Mouse (Mus musculus) left cerebral cortex, postnatal 14 days (tissue): Measurements from ENCODE around the gene Nutm1. TPM values are rescaled to one million over a fixed set of nuclear protein-coding genes. Genes with fewer than 3 reads are reported as not detected.
A peak's percentile ranks its signal among the peaks of the same experiment; 100 is the strongest.

Source experiments
- DNase-seq, 2 experiments: peaks; one replicate each; pipeline ENCODE4 v3.0.0; 2021 to 2022; ENCODE audit warnings: low spot score in 2 of 2, mixed read lengths in 1 of 2
- intact Hi-C: fragments of 180-260 bp; cut with DNase I; formaldehyde crosslinking; loops from one replicate; pipeline ENCODE4 v1.15.1; 2025
- total RNA-seq, 2 experiments: library from RNA; stranded (reverse); gene quantifications; 2 replicates each; pipeline ENCODE4 v1.2.3; 2021

Gene Nutm1
- total RNA-seq, 2 experiments from 2014 or later: not detected

DNA sequence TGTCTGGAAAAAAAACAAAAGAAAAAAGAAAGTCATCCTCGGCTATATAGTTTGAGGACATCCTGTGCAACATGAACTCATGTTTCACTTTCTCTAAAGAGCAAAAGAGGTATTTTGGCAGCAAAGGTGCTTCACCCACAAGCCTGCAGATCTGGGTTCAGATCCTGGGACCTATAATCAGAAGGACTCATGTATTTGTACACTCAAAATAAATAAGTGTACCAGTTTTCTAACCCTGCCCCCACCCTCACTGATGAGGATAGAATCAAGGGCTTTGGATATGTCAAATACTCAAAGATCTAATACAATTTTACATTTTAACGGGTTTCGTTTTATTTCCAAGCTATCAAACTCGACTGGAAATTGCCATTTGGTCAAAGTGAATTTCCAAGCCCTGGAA, 5.3 kb upstream of the Nutm1 start:
- intact Hi-C loops: loop anchor here (10.0 kb wide), 2 partner anchors 70 to 190 kb away; partner anchors contain the start of gene Emc7

DNA sequence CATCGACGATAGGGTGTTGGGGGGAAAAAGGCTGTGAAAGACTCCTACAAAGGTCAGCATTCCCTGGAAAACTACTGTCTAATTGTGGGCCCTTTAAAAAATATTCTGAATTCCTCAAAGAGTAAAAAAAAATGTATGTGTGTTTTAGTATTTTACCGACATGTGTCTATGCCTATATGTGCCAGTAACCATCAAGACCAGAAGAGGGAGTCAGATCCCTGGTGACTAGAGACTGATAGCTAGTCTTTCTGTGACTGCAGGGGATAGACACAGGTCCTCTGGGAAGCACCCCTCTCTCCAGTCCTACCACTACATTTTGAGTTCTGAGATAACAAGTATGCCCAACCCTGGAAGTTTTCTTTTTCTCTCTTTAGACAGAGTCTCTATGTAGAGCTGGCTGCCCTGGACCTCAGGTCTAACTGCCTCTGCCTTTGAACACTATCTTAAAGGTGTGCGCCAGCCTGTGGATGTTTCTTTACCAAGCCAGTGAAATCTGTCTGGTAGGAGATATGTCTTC, 3.7 kb upstream of the Nutm1 start:
- peak in 1 of 2 experiments; percentile 65 for DNase-seq
- intact Hi-C loops: loop anchor here (10.0 kb wide), 2 partner anchors 72 to 192 kb away; partner anchors contain the start of gene Emc7

More for the DNA sequence above, 5.3 kb upstream of the Nutm1 start:
- DNase-seq: no peak

DNA sequence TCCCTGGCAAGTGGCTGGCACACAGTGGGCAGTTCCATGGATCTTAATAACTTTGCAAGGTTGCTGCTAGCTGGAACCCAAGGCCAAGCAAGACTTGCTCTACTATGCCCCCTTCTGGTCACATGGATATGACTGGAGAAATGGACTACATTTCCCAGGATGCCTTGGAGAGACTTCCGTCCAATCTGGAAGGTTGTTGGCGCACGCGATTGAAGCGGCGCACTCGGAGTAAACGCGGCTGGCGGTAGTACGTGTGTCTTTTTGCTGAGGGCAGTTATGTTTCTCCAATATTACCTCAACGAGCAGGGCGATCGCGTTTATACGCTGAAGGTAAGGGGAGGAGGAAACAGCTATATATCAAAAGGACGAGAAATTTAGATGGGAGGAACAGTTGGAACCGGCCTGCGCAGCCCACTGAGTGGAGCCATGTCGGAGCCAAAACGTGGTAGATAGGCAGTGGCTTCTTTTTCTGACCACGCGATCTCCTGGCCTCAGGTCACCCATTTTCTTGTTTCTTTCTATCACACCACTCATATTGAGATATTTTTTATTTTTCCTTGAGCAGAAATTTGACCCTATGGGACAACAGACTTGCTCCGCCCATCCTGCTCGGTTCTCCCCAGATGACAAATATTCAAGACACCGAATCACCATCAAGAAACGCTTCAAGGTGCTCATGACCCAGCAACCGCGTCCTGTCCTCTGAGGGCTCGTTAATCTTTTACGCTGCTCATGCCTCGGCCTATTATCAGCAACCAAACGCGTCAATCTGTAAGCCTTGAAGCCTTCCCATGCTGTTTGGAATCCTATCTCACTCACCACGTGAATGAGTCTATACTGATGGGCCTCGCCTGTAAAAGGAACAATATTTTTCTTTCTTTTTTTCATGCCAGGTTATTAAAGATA, 2.9 kb upstream of the Nutm1 start, which contains the start of gene Nop10:
Gene Nop10 (plus strand): TSS at position 179 of the 906 bp plus-strand sequence.
- DNase-seq: peak; percentile 91 to 94
- intact Hi-C loops: loop anchor here (10.0 kb wide), 2 partner anchors 73 to 193 kb away; partner anchors contain the start of gene Emc7

DNA sequence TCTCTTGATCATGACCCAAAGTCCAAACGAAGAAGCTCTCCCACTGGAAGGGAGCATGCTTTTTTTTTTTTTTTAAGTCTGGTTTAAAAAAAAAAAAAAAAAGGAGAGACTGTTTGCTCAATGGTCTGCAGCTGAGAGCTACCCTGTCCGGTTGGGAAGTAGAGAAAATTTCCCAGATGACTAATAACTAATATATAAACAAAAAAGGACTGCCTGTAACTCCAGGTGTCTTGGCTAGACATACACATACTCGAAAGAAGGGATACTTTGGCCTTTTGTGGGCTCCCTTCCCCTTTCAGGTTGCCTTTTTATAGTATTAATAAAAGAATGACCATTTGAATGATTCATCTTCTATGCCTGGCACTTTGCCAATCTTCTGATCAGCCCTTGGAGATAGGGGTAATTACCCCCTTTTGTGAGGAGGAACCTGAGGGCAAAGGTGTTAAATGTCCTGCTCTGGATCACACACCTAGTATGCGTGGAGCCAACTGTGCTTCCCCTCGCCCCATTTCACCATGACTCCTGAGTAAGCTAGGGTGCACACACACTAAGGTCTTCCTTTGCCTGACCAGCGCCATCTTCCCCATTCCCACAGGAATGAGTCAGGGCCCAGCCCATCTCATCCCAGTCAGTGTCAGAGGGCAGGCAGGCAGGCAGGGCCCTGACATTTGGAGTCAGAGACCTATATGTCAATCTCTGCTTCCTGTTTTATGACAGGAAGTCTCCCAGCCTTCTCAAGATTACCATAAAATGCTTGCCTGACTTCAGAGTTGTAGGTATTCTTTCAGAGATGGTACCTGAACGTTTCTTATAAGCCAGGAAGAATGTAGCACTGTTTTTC, 4.2 kb downstream of the Nutm1 start:
- intact Hi-C loops: no loop called here
- no peak for DNase-seq

DNA sequence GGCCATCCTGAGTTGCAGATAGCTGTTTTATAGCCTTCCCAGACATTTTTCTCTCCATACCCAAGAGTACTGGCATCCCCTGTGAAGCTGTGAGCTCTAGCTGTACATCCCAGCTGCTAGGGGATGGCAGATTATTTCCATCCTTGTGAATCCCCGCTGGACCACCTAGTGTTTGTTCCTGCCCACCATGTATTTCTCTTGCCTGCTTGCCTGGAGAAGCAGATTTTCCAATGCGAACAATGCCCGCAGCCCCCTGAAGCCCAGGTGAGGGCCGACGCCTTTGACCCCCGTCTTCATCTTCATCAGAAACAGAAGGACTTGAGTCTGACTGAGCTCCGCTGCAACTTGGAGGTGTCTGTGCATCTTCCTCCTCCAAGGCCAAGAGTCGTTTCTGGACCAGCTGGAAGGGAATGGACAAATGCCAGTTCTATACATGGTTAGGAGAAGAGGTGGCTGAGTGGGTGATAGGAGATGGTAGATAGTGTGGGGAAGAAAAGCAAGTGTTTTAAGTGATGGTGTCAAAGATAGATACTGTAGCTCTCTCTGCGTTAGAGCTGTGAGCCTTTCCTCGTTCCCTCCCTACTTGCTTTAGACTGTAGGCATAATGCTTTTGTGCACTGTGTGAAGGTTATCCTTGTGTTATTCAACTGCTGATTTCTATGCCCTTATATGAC, 9.2 kb downstream of the Nutm1 start:
- intact Hi-C loops: no loop called here
- peak in 1 of 2 experiments; percentile 61 for DNase-seq

DNA sequence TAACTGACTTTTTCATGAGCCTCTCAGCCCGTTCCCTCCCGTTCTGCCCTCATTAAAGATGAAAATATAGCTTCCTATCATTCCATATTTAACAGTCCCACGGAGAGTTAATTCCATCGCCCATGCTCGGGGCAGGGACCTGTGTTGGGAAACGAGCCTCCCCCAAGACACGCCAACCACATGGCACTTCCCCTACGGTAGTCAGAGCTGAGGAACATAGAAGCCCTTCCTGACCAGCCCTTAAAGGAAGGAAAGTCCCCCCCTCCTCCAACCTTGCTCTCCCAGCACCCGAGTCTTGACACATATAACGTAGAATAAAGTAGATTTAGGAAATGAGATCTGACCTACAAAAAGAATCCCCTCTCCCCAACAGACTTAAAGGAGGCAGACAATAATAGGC, 11.8 kb downstream of the Nutm1 start:
- intact Hi-C loops: no loop called here
- DNase-seq: no peak

DNA sequence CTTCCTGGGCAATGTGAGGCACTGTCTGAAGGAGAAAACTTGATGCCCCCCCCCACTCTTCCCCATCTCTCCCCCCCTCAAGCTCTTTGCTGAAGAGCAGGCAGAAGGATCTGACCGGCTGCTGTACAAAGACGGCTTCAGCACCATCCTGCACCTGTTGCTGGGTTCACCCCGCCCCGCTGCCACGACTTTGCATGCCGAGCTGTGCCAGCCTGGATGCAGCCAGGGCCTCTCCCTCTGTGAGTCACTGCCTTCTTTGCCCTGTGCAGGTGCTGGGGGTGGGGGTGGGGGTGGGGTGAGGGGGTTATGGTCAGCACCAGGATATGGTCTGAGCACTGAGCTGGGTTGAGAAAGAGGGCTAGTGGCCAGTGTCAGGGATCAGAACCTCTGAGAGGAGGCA, 12.9 kb downstream of the Nutm1 start:
- DNase-seq: no peak
- intact Hi-C loops: no loop called here

DNA sequence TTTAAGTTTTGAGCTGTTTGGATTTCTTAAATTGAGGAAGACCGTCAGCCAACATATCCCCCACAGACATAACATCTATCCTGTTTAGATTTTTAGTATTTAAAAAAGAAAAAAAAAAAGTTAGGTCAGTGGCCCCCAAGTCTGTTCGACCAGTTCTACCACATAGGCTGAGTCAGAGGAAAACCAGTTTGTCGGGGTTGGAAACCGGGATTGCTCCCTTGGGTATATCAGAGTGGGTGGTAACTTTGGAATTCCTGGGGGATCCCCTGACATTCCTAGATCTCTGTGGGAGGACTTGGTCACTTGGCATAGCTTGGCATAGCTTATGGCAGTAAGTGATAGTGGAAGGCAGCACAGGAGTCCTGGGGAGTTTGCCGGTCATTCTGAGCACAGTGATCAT, 13.8 kb downstream of the Nutm1 start:
- DNase-seq: no peak
- intact Hi-C loops: no loop called here

DNA sequence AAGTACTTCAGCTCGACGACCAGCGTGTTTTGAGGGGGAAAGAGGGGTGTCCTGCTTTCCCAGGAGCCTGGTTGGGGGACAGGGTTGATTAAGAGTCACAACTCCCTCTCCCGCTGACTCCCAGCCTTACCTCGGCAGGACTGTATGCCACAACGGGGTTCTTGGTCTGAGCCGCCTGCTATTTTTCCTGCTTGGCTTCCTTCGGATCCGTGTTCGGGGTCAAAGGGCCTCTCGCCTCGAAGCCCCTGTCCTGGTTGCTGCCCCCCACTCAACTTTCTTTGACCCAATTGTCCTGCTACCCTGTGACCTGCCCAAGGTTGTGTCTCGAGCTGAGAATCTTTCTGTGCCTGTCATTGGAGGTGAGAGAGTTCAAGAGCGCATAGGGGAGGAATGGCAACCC, 17.3 kb downstream of the Nutm1 start:
- no peak for DNase-seq
- intact Hi-C loops: no loop called here

DNA sequence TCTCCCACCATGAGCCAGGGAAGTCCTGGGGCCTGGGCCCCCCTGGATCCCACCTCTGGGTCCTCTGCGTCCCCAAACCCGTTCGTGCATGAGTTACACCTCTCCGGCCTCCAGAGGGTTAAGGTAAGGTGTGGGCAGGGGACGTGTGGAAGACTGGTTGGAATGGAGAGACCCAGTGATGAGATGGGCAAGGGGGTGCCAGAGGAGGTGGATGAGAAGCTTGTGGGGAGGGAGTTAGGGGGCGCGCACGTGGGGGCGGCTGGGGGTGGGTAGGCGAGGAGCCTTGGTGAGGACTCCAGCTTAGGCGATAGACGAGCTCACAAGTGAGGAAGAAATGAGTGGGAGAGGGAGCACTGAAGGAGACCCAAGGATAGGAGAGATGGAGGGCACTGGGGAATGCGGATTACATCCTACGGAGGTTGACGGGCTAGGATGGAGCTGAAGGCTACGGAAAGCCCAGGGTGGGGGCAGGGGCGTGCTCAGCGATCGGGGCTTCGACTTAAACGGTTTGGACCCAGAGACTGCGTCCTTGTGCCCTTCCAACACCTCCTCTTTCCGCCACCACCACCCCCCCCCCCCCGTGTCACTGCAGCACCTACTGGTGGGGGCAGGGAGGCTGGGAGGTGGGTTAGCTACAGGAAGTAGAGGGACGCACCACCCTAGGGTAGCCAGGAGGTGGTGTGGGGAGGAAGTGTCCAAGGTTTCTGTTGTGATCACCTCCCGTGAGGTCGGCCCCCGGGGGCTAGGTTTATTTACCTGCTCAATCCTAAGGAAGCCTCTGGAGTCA, 19.0 kb downstream of the Nutm1 start:
- intact Hi-C loops: no loop called here
- DNase-seq: peak; percentile 49 to 67

DNA sequence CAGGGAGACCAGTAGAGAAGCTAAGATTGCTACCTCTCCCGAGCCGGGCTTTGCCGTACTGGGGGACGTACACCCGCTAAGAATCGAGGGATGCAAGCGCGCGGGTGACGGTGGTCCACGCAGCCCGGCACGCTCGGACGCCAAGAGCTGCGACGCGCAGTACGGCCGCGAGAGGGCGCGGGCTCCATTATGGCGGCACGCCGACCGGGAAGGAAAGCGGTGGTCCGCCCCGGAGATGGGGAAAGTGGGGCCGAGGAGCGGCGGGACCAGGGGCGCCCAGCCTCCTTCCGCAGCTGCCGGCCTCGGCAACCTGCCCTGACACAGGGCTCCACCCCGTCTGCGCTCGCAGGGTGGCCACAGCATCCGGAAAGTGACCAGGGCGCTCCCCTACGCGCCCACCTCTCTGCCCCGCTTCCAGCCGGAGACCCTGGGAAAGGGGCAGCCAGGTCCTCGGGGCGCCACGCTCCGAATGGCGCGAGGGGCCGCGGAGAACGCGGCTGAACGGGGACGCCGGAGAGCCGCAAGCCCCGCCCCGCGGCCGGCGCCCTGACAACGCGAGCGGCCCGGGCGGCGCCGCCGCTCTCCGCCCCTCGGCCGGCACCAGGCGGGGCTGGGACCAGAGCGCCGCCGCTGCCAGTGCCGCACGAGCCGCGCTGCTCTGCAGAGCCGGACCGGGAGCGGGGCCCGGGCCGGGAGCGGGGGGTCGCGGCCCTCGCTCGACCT, 19.7 kb downstream of the Nutm1 start, which contains the start of gene Lpcat4:
Gene Lpcat4 (plus strand): TSS at position 257 of the 723 bp plus-strand sequence.
- peak; percentile 93 to 94 for DNase-seq
- intact Hi-C loops: no loop called here

DNA sequence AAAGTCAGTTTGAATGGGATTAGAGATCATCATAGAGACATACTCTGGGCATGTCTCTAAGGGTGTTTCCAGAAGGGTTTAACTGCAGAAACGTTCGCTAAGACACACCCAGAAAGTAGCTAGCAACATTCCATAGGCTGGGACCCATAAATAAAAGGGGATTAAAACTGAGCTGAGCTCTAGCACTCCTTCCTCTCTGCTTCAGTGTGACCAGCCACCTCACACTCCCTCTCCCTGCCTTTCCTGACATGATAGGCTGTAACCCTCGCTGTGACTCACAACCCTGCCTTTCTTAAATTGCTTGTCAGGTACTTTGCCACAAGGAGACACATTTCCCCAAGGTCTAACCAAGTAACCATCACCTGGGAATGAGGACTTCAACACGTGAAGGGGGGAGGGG, 21.1 kb downstream of the Nutm1 start:
- intact Hi-C loops: no loop called here
- DNase-seq: no peak

DNA sequence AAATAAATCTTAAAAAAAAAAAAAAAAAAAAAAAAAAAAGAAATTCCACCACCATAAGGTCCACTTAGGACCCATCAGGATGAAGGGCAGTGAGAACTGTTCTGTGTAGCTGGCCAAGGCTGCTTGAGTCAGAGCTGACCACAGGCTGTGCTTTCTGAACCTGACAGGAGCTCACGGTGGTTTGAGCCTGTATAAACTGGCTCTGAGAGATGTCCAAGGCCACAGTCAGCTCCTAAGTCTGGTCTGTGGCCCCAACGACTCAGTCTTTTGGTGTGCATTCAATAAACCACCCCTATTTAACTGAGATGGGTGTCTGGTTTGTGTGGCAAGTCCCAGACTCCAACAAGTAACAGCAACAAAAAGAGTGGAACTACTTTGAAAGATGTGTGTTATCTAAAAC, 22.5 kb downstream of the Nutm1 start:
- intact Hi-C loops: no loop called here
- DNase-seq: no peak

DNA sequence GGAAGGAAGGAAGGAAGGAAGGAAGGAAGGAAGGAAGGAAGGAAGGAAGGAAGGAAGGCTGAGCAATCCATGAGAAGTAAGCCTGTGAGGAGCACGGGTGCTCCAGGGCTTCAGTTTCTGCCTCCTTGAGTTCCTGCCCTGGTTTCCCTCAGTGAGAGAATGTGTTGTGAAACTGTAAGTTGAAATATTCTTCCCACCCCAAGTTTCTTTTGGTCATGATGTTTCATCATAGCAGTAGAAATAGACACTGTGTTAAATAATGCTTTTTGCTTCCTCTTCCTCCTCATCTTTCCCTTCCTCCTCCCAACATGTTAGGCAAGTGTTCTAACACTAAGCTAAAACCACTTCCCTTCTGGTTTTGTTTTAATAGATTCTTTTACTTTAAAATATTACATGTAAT, 26.5 kb downstream of the Nutm1 start:
- intact Hi-C loops: no loop called here
- no peak for DNase-seq

DNA sequence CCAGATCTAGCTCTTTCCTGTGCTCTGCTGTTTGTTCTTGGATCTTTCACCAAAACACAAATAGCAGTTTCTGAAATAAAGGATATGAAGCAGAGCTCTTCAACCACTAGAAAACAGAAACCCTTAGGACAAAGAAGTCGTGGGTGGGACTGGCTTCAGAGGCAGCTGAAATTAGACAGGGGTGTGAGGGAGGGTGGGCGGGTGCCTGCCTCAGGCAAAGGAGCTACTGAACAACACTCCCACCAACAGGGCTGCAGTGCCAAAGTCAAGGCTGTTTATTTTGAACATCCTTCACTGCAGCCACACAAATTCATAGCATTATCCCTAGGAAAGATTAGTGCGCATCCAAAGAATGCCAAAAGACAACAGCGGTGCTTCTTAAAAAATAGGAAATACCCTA, 34.7 kb downstream of the Nutm1 start:
- intact Hi-C loops: no loop called here

DNA sequence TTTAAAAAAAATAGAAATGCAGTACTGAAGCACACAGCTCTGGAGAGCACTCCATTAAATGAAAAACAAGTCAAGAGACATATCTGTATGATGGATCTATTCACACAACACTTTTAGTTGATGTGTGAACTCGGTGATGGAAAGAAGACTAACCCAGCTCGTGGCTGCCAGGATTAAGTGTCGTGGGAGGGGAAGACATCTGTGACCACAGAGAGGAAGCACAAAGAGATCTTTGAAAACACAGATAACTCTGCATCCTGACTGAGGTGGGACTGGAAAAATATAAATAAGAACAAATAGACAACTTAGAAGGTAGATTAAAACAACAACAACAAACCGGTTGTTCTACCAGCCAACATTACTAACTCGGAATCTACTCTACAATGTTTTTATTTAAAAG, 36.5 kb downstream of the Nutm1 start:
- intact Hi-C loops: no loop called here
- DNase-seq: no peak

More for the DNA sequence above, 34.7 kb downstream of the Nutm1 start:
- peak in 1 of 2 experiments; percentile 53 for DNase-seq

DNA sequence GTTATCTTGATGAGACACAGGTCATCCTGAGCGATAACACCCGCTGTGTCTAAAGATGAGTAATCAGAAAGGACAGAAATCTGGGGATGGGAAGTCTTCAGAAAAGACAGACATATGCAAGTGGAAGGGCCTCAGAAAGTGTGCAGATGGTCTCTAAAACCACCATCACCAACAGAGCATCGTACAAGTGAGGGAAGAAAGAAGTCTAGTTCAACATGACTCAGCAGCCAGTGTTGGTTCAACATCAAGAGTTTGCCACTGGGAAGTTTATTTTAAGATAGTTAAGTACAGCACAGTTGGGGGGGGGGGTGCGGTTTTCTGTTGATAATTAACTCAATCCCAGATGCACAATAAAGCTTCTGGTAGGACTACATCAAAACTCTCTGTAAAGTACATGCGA, 38.2 kb downstream of the Nutm1 start:
- DNase-seq: no peak
- intact Hi-C loops: no loop called here

DNA sequence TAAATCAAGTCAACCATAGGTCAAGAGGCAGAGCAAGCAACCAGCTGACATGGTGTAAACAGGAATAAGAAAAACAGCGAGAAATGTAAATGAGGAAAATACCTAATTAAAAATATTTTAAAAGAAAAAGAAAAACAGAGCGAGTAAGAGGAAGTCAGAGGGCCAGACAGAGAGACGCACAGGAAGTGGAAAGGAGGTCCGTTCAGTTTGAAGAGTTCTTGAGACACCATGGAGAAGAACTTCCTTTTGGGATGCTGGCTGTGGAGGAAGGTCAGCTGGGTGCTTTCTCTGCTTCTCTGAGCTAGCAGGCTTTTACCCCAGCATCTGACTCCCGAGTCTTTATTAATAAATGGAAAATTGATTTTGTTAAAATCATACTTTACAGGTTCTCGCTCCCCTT, 41.5 kb downstream of the Nutm1 start:
- intact Hi-C loops: loop anchor here (2.0 to 5.0 kb wide), 2 partner anchors 21 to 1230 kb away; no protein-coding TSS in a partner anchor
- DNase-seq: no peak
